Mouse (Mus musculus): Measurements from ENCODE around the gene Ccdc144b.

Gene Ccdc144b

GRCm38 (mm10) chr3:36031740-36032510 is 21.4 kb downstream of the Ccdc144b start:
- DNase-seq (ENCODE audit: low read depth in 2 of 2, low spot score in 2 of 2), result no peak

GRCm38 (mm10) chr3:36029993-36030392 is 23.4 kb downstream of the Ccdc144b start:
- no peak for DNase-seq (ENCODE audit: low read depth in 2 of 2, low spot score in 2 of 2)

- DNase-seq (ENCODE audit: low read depth in 2 of 2, low spot score in 2 of 2), result no peak
Measured at GRCm38 (mm10) chr3:36025732-36026131, 27.6 kb downstream of the Ccdc144b start.

- DNase-seq (ENCODE audit: low read depth in 2 of 2, low spot score in 2 of 2), result no peak
Measured at GRCm38 (mm10) chr3:36011239-36011638, 42.1 kb downstream of the Ccdc144b start.

GRCm38 (mm10) chr3:36008411-36009154 is 44.8 kb downstream of the Ccdc144b start:
- DNase-seq (ENCODE audit: low read depth in 2 of 2, low spot score in 2 of 2), result no peak

- no peak for DNase-seq (ENCODE audit: low read depth in 2 of 2, low spot score in 2 of 2)
Measured at GRCm38 (mm10) chr3:36004028-36004895, 49.1 kb downstream of the Ccdc144b start.

- DNase-seq (ENCODE audit: low read depth in 2 of 2, low spot score in 2 of 2), result peak; percentile 86 to 92
Measured at GRCm38 (mm10) chr3:36000275-36001239, 52.8 kb downstream of the Ccdc144b start, which contains the start of gene Mccc1. Gene Mccc1 (minus strand): TSS chr3:36000678.

GRCm38 (mm10) chr3:35994552-35995531 is 58.5 kb downstream of the Ccdc144b start:
- DNase-seq (ENCODE audit: low read depth in 2 of 2, low spot score in 2 of 2), result no peak

- DNase-seq (ENCODE audit: low read depth in 2 of 2, low spot score in 2 of 2), result no peak
Measured at GRCm38 (mm10) chr3:35990715-35991114, 62.6 kb downstream of the Ccdc144b start.

GRCm38 (mm10) chr3:35988031-35988430 is 65.3 kb downstream of the Ccdc144b start:
- no peak for DNase-seq (ENCODE audit: low read depth in 2 of 2, low spot score in 2 of 2)

GRCm38 (mm10) chr3:35986266-35986665 is 67.1 kb downstream of the Ccdc144b start:
- DNase-seq (ENCODE audit: low read depth in 2 of 2, low spot score in 2 of 2), result no peak

GRCm38 (mm10) chr3:35973551-35973950 is 79.8 kb downstream of the Ccdc144b start:
- DNase-seq (ENCODE audit: low read depth in 2 of 2, low spot score in 2 of 2), result peak in 1 of 2 experiments; percentile 14

GRCm38 (mm10) chr3:35972985-35973384 is 80.4 kb downstream of the Ccdc144b start:
- peak in 1 of 2 experiments; percentile 15 for DNase-seq (ENCODE audit: low read depth in 2 of 2, low spot score in 2 of 2)

GRCm38 (mm10) chr3:35971149-35971548 is 82.2 kb downstream of the Ccdc144b start:
- no peak for DNase-seq (ENCODE audit: low read depth in 2 of 2, low spot score in 2 of 2)

- no peak for DNase-seq (ENCODE audit: low read depth in 2 of 2, low spot score in 2 of 2)
Measured at GRCm38 (mm10) chr3:35970441-35970840, 82.9 kb downstream of the Ccdc144b start.

GRCm38 (mm10) chr3:35967366-35967921 is 85.9 kb downstream of the Ccdc144b start:
- DNase-seq (ENCODE audit: low read depth in 2 of 2, low spot score in 2 of 2), result no peak

GRCm38 (mm10) chr3:35966493-35966892 is 86.9 kb downstream of the Ccdc144b start:
- no peak for DNase-seq (ENCODE audit: low read depth in 2 of 2, low spot score in 2 of 2)

- no peak for DNase-seq (ENCODE audit: low read depth in 2 of 2, low spot score in 2 of 2)
Measured at GRCm38 (mm10) chr3:35964928-35965327, 88.4 kb downstream of the Ccdc144b start.

- no peak for DNase-seq (ENCODE audit: low read depth in 2 of 2, low spot score in 2 of 2)
Measured at GRCm38 (mm10) chr3:35963921-35964320, 89.4 kb downstream of the Ccdc144b start.

All from CD8-positive naive resting alpha-beta T cell, adult 2 months (primary cell).